Mouse (Mus musculus): Measurements from ENCODE around the gene Ero1lb. TPM values are rescaled to one million over a fixed set of nuclear protein-coding genes. Genes with fewer than 3 reads are reported as not detected.

Gene Ero1lb
- total and polyA plus RNA-seq, 3 experiments, result 20.4 to 34.8 (median 26.6) TPM

GRCm38 (mm10) chr13:12537971-12538370 is 27.7 kb upstream of the Ero1lb start (continued):
- no peak for TF ChIP-seq MEF2A (IDR thresholded peaks at IDR 0.05; ENCODE audit: borderline replicate concordance, low read depth, low read length)
- TF ChIP-seq MAZ (IDR thresholded peaks at IDR 0.05; ENCODE audit: low read depth, low read length), result no peak
- no peak for TF ChIP-seq MAX (IDR thresholded peaks at IDR 0.05; ENCODE audit: low read length)
- no peak for TF ChIP-seq POLR2A (IDR thresholded peaks at IDR 0.05; ENCODE audit: low read depth, low read length)
- no peak for TF ChIP-seq ETS1 (conservative IDR thresholded peaks at IDR 0.05; ENCODE audit: low read depth, low read length)
- TF ChIP-seq HCFC1 (IDR thresholded peaks at IDR 0.05; ENCODE audit: low read depth, low read length), result no peak
- TF ChIP-seq ZNF384 (IDR thresholded peaks at IDR 0.05; ENCODE audit: low read depth, low read length), result no peak
- TF ChIP-seq KAT2A (IDR thresholded peaks at IDR 0.05; ENCODE audit: insufficient replicate concordance, low read length), result no peak

GRCm38 (mm10) chr13:12539716-12540115 is 26.0 kb upstream of the Ero1lb start:
- Histone ChIP-seq H3K4me3 (replicated peaks in 1 of 3; ENCODE audit: low read depth in 2 of 3, low read length in 2 of 3, poor library complexity in 1 of 3) (no peak overlapping the region), H3K9ac (ENCODE audit: insufficient read depth, low read depth) (no peak overlapping the region), H3K4me1 (ENCODE audit: control insufficient read depth in 1 of 2, insufficient read depth in 2 of 2) (peaks cover 5 to 19% of the 10 kb centered on the region in 2 experiments), H3K4me2 (ENCODE audit: insufficient read depth, low read depth, poor library complexity, severe bottlenecking) (no peak overlapping the region), H3K27me3 (replicated peaks) (no peaks in the 10 kb centered on the region), H3K79me2 (replicated peaks; ENCODE audit: control insufficient read depth, extremely low read depth, insufficient read depth, poor library complexity, severe bottlenecking) (no peaks in the 10 kb centered on the region), H3K36me3 (replicated peaks in 1 of 2; ENCODE audit: control insufficient read depth in 1 of 2, insufficient read depth in 1 of 2, low read length in 1 of 2) (no peaks in the 10 kb centered on the region), H3K9me3 (replicated peaks; ENCODE audit: low read length) (peaks cover 4% of the 10 kb centered on the region), H3K27ac (ENCODE audit: insufficient read depth, low read depth) (no peak overlapping the region)
- no peak for DNase-seq (ENCODE audit: extremely low read depth)
- TF ChIP-seq MEF2A (IDR thresholded peaks at IDR 0.05; ENCODE audit: borderline replicate concordance, low read depth, low read length) (no peak), IRF4 (IDR thresholded peaks at IDR 0.05; ENCODE audit: low read depth, low read length) (no peak), POLR2AphosphoS2 (IDR thresholded peaks at IDR 0.05; ENCODE audit: low read depth, low read length) (no peak), BHLHE40 (IDR thresholded peaks at IDR 0.05; ENCODE audit: low read depth, low read length) (no peak), SMC3 (IDR thresholded peaks at IDR 0.05; ENCODE audit: low read depth, low read length) (no peak), MAFK (IDR thresholded peaks at IDR 0.05; ENCODE audit: insufficient replicate concordance, low read length) (no peak), HCFC1 (IDR thresholded peaks at IDR 0.05; ENCODE audit: low read depth, low read length) (no peak), MYC (IDR thresholded peaks at IDR 0.05; ENCODE audit: low read depth, low read length) (no peak), JUN (IDR thresholded peaks at IDR 0.05; ENCODE audit: insufficient read depth, low read depth, low read length) (no peak), ZKSCAN1 (IDR thresholded peaks at IDR 0.05; ENCODE audit: borderline replicate concordance, low read depth, low read length) (no peak), JUND (conservative IDR thresholded peaks at IDR 0.05; ENCODE audit: low read depth, low read length) (no peak), ZMIZ1 (IDR thresholded peaks at IDR 0.05; ENCODE audit: low read depth, low read length) (no peak), POLR2A (IDR thresholded peaks at IDR 0.05; ENCODE audit: low read depth, low read length) (no peak), TBP (conservative IDR thresholded peaks at IDR 0.05; ENCODE audit: low read depth, low read length) (no peak), ZNF384 (IDR thresholded peaks at IDR 0.05; ENCODE audit: low read depth, low read length) (no peak), TCF12 (IDR thresholded peaks at IDR 0.05; ENCODE audit: low read depth, low read length) (no peak), RCOR1 (conservative IDR thresholded peaks at IDR 0.05; ENCODE audit: low read depth, low read length) (no peak), MAZ (IDR thresholded peaks at IDR 0.05; ENCODE audit: low read depth, low read length) (no peak), MXI1 (IDR thresholded peaks at IDR 0.05; ENCODE audit: low read depth, low read length) (no peak), E2F4 (IDR thresholded peaks at IDR 0.05; ENCODE audit: insufficient replicate concordance, low read depth, low read length) (no peak)
- in situ Hi-C loops (cut with MboI; ENCODE audit: low pct_ligation_motif_present, low pct_unique_long_range_greater_than_20kb, low sequenced_read_pairs) (loop anchor here (5.0 to 25.0 kb wide), 2 partner anchors 62 to 148 kb away; no protein-coding TSS in a partner anchor), dilution Hi-C loops (cut with MboI; ENCODE audit: extremely low pct_ligation_motif_present, extremely low pct_unique_long_range_greater_than_20kb, low sequenced_read_pairs) (no loop called here)
